Mouse (Mus musculus) heart, postnatal 10 days (tissue): ENCODE results near the gene Lrrk2. TPM values are rescaled to one million over a fixed set of nuclear protein-coding genes. Genes with fewer than 3 reads are reported as not detected.
A peak's percentile ranks its signal among the peaks of the same experiment; 100 is the strongest.

ENCODE experiments used
- DNase-seq, 2 experiments: peaks; one replicate each; pipeline ENCODE4 v3.0.0; 2021
- intact Hi-C: fragments of 180-260 bp; cut with DNase I; formaldehyde crosslinking; loops from one replicate; pipeline ENCODE4 v1.15.1; 2025
- total RNA-seq, 2 experiments: library from RNA; stranded (reverse); gene quantifications; 2 replicates each; pipeline ENCODE4 v1.2.3; 2021

Gene Lrrk2
- total RNA-seq: 10 to 100 TPM; 10.8 to 13.7 TPM

DNA sequence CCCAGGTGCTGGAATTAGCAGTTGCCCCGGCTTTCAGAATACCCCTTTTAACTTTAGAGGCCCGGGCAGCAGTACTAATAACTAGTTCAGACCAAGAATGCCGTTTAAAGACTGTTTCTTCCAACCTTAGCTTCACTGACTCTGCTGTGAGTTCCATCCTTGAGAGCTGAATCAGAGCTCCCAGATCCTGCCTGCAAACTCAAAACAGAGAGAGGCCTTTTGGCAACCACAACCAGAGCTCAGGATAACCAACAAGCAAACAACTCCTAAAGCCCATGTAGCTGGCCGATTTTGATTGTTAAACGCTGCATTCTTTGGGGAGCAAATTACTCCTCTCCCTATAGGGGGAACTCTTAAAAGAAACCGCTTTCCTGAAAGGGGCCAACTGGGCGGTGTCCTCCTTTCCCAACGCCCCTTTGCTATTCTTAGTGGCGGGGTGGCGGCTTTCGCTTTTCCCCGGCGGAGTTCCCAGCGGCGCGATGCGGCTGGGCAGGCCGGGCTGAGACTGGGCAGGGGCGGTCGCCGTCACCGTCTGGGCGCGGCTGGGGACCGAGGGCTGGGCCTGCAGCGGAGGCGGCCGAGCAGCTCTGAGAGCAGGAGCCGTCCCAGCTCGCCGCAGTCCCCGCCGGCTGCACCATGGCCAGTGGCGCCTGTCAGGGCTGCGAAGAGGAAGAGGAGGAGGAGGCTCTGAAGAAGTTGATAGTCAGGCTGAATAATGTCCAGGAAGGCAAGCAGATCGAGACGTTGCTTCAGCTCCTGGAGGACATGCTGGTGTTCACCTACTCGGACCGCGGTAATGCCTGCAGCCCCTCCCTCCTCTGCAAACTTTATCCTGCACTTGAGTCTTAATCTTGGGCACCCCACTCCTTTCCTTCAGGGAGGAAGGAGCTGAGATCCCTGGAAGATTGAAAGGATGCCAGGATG, at the start of gene Lrrk2:
Gene Lrrk2, plus strand, starts transcription at position 531 of the 924 bp plus-strand sequence.
- intact Hi-C loops: loop anchor here (5.0 kb wide), 1 partner anchor 66 kb away; no protein-coding TSS in a partner anchor
- DNase-seq: peak; percentile 93

- no peak for DNase-seq
- intact Hi-C loops: no loop called here
These were observed 48.5 kb upstream of the Lrrk2 start for GRCm38 (mm10) chr15:91624475-91624874.

DNA sequence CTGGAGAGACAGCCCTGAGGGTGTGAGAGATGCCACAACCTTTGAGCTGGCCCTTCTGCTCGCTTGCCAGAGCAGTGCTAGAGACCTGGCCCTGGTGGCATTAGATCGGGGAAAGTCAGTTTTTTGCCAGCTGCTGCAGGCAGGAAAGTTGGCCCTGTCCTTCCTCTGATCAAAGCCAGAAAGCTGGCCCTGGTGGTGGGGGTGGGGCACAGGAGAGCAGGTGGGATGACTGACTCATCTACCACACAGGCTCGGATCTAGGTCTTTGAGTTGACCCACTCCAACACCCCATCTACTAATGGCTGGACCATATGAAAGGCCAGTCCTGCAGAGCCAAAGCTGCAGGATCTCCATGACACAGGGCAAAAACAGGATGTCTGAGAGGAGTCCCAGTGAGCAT, 43.8 kb upstream of the Lrrk2 start:
- intact Hi-C loops: no loop called here

GRCm38 (mm10) chr15:91632473-91632872, 40.5 kb upstream of the Lrrk2 start:
- intact Hi-C loops: no loop called here
- DNase-seq: no peak

More for the DNA sequence above, 43.8 kb upstream of the Lrrk2 start:
- DNase-seq: no peak

GRCm38 (mm10) chr15:91633051-91633450, 39.9 kb upstream of the Lrrk2 start:
- no peak for DNase-seq
- intact Hi-C loops: no loop called here

DNA sequence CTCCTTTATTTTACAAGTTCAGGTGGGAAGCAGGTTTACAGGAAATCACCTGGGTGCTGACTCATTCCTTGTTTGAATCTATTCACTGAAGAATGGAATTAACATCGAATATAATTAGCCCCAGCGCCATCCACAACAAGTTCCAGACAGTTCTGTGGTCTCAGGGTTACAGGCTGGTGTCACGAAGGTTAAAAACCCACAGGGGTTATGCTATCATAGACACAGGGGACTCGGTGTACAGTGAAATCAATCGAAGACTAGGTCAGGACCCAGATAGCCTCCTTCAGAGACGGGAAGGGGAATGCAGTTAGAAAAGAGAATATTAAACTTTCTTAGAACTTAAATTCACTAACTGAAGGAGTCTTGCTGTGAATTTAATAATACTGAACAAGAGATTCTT, 39.2 kb upstream of the Lrrk2 start:
- DNase-seq: no peak
- intact Hi-C loops: no loop called here

- intact Hi-C loops: no loop called here
- no peak for DNase-seq
These were observed 38.7 kb upstream of the Lrrk2 start for GRCm38 (mm10) chr15:91634236-91634635.

GRCm38 (mm10) chr15:91641631-91642030, 31.3 kb upstream of the Lrrk2 start:
- intact Hi-C loops: no loop called here
- DNase-seq: no peak

GRCm38 (mm10) chr15:91642682-91643306, 30.2 kb upstream of the Lrrk2 start:
- no peak for DNase-seq
- intact Hi-C loops: no loop called here

GRCm38 (mm10) chr15:91643632-91644348, 29.2 kb upstream of the Lrrk2 start:
- intact Hi-C loops: no loop called here
- DNase-seq: no peak

DNA sequence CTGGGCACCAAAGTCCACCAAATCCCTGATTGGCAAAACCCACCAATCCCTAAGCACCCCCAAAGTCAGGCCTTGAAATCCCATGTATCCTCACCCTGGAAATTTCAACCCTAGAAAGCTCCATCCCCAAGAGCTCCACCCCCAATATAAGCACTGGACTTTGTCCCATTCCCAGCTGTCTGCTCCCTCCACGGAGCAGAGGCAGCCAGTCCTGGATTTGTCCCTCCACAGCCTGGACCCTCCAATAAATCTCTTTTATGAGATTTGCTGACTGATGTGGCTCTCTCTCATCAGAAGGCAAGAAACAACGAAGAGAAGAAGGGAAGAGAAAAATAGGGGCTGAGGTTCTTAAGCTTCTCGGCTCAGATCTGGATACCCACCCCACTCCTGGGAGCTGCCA, 22.7 kb upstream of the Lrrk2 start:
- no peak for DNase-seq
- intact Hi-C loops: no loop called here

DNA sequence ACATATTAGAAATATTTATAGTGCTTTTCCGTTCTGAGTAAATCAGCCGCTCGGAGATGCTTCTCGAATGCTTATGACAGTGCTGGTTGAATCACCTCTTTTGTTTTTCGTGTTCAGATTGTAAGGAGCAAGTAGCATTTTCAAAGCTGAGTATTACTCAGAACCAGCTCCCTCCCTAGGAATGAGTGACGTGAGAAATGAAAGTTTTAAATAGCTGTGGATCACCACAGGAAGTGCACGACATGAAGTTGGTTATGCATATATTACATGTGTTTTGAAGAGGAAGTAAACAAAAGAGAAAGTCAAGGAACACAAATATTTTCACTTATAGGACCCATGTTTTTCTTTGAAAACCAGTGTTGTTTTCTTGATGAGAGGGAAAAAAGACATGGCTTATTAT, 21.5 kb upstream of the Lrrk2 start:
- DNase-seq: no peak
- intact Hi-C loops: no loop called here

GRCm38 (mm10) chr15:91658227-91658626, 14.7 kb upstream of the Lrrk2 start:
- intact Hi-C loops: no loop called here

GRCm38 (mm10) chr15:91660277-91661078, 12.5 kb upstream of the Lrrk2 start:
- no peak for DNase-seq
- intact Hi-C loops: no loop called here

More at GRCm38 (mm10) chr15:91658227-91658626, 14.7 kb upstream of the Lrrk2 start:
- no peak for DNase-seq

- intact Hi-C loops: no loop called here
- no peak for DNase-seq
These were observed 12.0 kb upstream of the Lrrk2 start for GRCm38 (mm10) chr15:91661079-91661369.

GRCm38 (mm10) chr15:91664586-91665132, 8.3 kb upstream of the Lrrk2 start:
- intact Hi-C loops: no loop called here
- no peak for DNase-seq

- DNase-seq: no peak
- intact Hi-C loops: no loop called here
These were observed 7.4 kb upstream of the Lrrk2 start for GRCm38 (mm10) chr15:91665530-91665929.

DNA sequence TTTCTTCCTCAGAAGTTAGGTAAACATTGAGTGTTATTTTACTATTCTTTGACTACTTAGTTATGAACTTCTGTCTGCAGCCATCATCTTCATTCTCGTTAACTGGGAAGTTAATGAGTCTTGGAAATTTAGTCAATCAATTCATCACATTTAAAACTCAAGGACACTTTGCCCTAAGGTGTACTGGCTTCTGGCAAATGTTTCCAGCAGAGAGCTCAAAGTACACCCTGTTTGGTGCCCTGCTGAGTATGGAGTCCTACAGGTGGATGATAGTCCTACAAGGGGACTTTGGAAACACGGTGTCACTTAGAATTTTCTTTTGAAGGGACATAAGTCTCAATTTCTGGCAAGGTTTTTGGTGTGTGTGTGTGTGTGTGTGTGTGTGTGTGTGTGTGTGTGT, 1.8 kb upstream of the Lrrk2 start:
- no peak for DNase-seq
- intact Hi-C loops: loop anchor here (5.0 kb wide), 1 partner anchor 64 kb away; no protein-coding TSS in a partner anchor

DNA sequence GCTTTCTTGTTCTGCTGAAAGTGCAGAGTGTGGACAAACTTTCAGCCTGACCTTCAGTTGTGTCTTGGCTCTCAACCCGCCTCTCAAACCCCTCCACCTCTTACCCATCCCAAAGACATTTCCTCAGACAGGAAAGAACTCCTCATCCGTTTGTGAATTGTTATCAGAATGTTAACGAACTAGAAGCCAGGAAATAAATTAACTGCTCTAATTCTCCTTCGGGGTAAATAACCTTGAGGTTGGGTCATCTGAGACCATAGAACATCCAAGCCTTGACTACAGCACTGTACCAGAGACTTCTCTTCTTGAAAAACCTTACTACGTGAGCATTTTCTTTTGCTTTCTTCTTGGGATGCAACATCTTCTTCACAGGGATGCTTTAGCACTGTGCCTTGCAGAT, 988 bp upstream of the Lrrk2 start:
- intact Hi-C loops: loop anchor here (5.0 kb wide), 1 partner anchor 65 kb away; no protein-coding TSS in a partner anchor

DNA sequence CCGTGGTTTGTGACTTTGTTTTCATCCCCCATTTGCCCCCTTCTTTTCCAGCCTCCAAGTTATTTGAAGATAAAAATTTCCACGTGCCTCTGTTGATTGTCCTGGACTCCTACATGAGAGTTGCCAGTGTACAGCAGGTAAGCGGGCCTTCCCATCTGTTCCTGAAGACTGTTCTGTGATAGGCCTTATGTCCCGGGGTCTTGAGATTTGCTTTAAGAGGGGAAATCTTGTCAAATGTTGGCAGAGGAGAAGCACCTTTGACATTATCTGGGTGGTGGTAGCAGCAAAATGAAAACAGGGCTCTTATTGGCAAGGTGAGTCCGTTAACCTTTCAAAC, 562 bp downstream of the Lrrk2 start:
- intact Hi-C loops: loop anchor here (5.0 kb wide), 1 partner anchor 66 kb away; no protein-coding TSS in a partner anchor

More for the DNA sequence above, 988 bp upstream of the Lrrk2 start:
- DNase-seq: no peak

More for the DNA sequence above, 562 bp downstream of the Lrrk2 start:
- DNase-seq: no peak
